Mouse (Mus musculus) c-Kit-positive CD71-negative TER-119-negative erythroid progenitor cells, embryonic 14.5 days (primary cell): ENCODE data around the gene Nphp3.
A peak's percentile ranks its signal among the peaks of the same experiment; 100 is the strongest.

Source experiments
- DNase-seq: peaks from one replicate; pipeline ENCODE4 v3.0.0-alpha.2; 2013; ENCODE audit warnings: low read depth

Nphp3 gene

GRCm38 (mm10) chr9:104064571-104064970, 62.2 kb downstream of the Nphp3 start:
- DNase-seq, result no peak

GRCm38 (mm10) chr9:104070241-104070640, 67.9 kb downstream of the Nphp3 start:
- no peak for DNase-seq

- DNase-seq, result no peak
These were observed 68.7 kb downstream of the Nphp3 start for GRCm38 (mm10) chr9:104070863-104071604.

- DNase-seq, result peak; percentile 25
These were observed 73.5 kb downstream of the Nphp3 start for GRCm38 (mm10) chr9:104075808-104076207.

GRCm38 (mm10) chr9:104078780-104079179, 76.4 kb downstream of the Nphp3 start:
- DNase-seq, result no peak

- peak; percentile 54 for DNase-seq
These were observed 77.0 kb downstream of the Nphp3 start for GRCm38 (mm10) chr9:104079379-104079778.

- DNase-seq, result no peak
These were observed 77.7 kb downstream of the Nphp3 start for GRCm38 (mm10) chr9:104080038-104080437.

- no peak for DNase-seq
These were observed 83.5 kb downstream of the Nphp3 start for GRCm38 (mm10) chr9:104085730-104086429.

- DNase-seq, result no peak
These were observed 86.2 kb downstream of the Nphp3 start for GRCm38 (mm10) chr9:104088555-104088954.

- no peak for DNase-seq
These were observed 90.6 kb downstream of the Nphp3 start for GRCm38 (mm10) chr9:104092945-104093344.
